Mouse (Mus musculus) liver, embryonic 11.5 days (tissue): Measurements from ENCODE around the gene Camkk2. TPM values are rescaled to one million over a fixed set of nuclear protein-coding genes. Genes with fewer than 3 reads are reported as not detected.

ENCODE experiments used
- ATAC-seq: fragments of 200-750 bp; cut with Nextera tagmentation; replicated peaks from 2 replicates; pipeline ENCODE4 v1.8.0; 2017; ENCODE audit warnings: moderate number of reproducible peaks, mild to moderate bottlenecking, moderate TSS enrichment, moderate library complexity; ENCODE audit not compliant: low FRiP score
- DNase-seq: peaks from one replicate; pipeline ENCODE4 v3.0.0-alpha.2; 2017; ENCODE audit warnings: low spot score
- H3K27ac ChIP-seq: fragments of 300-500 bp; sonication (generic); 2 replicates; pipeline ENCODE4 v1.5.1; 2014; ENCODE audit warnings: mild to moderate bottlenecking, low read depth, low read length, control low read depth
- H3K27me3 ChIP-seq: fragments of 300-500 bp; sonication (generic); replicated peaks from 2 replicates; pipeline ENCODE4 v1.6.1; 2014; ENCODE audit warnings: low read length, mixed read lengths; ENCODE audit not compliant: control insufficient read depth, insufficient read depth
- H3K36me3 ChIP-seq: fragments of 300-500 bp; sonication (generic); 2 replicates; pipeline ENCODE4 v1.6.1; 2014; ENCODE audit warnings: mild to moderate bottlenecking, low read length, moderate library complexity, mixed read lengths; ENCODE audit not compliant: control insufficient read depth, insufficient read depth
- H3K4me1 ChIP-seq: fragments of 300-500 bp; sonication (generic); replicated peaks from 2 replicates; pipeline ENCODE4 v1.6.1; 2014; ENCODE audit warnings: low read length, mixed read lengths; ENCODE audit not compliant: control insufficient read depth, insufficient read depth
- H3K4me2 ChIP-seq: fragments of 300-500 bp; sonication (generic); 2 replicates; pipeline ENCODE4 v1.6.1; 2014; ENCODE audit warnings: mild to moderate bottlenecking, control low read depth, moderate library complexity
- H3K4me3 ChIP-seq: fragments of 300-500 bp; sonication (generic); 2 replicates; pipeline ENCODE4 v1.5.1; 2014; ENCODE audit warnings: low read depth, low read length, control low read depth
- H3K9ac ChIP-seq: fragments of 300-500 bp; sonication (generic); 2 replicates; pipeline ENCODE4 v1.6.1; 2014; ENCODE audit warnings: low read depth, low read length, control low read depth
- H3K9me3 ChIP-seq: fragments of 300-500 bp; sonication (generic); 2 replicates; pipeline ENCODE4 v1.6.1; 2016; ENCODE audit warnings: low read length, inconsistent platforms, mixed read lengths; ENCODE audit not compliant: control insufficient read depth
- WGBS: fragments of 180-500 bp; shearing (Covaris S2); extraction: QIAGEN DNeasy Blood & Tissue Kit; methylation state at CpG from one replicate; pipeline ENCODE4 v1.1.7; 2014; 5-methylcytosine and 5-hydroxymethylcytosine counted together
- polyA plus RNA-seq: library from polyadenylated mRNA; unstranded; fragments of >200 nt; fragmentation: Nextera tagmentation; extraction: Ambion mirVana; gene quantifications from 2 replicates; pipeline ENCODE4 v1.2.1, GENCODE M21; 2014

Camkk2 gene
- polyA plus RNA-seq, 1 experiment from 2014 or later: 15.5 TPM

- WGBS: 78% methylated on average over 4 of the region's 4 CpGs
- peaks cover 34% of the 10 kb centered on the region for H3K4me1 ChIP-seq
Measured at GRCm38 (mm10) chr5:122704571-122704970, 74.6 kb downstream of the Camkk2 start.

GRCm38 (mm10) chr5:122703574-122703973 is 75.6 kb downstream of the Camkk2 start:
- Histone ChIP-seq H3K4me3 (no peak overlapping the region), H3K9me3 (no peaks in the 10 kb centered on the region), H3K27me3 (no peaks in the 10 kb centered on the region), H3K4me1 (peaks cover 37% of the 10 kb centered on the region), H3K27ac (no peak overlapping the region), H3K36me3 (no peaks in the 10 kb centered on the region), H3K4me2 (no peak overlapping the region), H3K9ac (no peak overlapping the region)
- 63% methylated on average over 2 of the region's 2 CpGs for WGBS
- no peak for ATAC-seq
- no peak for DNase-seq

More at GRCm38 (mm10) chr5:122704571-122704970, 74.6 kb downstream of the Camkk2 start:
- no peak overlapping the region for H3K27ac ChIP-seq
- H3K4me3 ChIP-seq: no peak overlapping the region
- no peaks in the 10 kb centered on the region for H3K36me3 ChIP-seq
- no peak overlapping the region for H3K9ac ChIP-seq
- H3K4me2 ChIP-seq: no peak overlapping the region
- H3K27me3 ChIP-seq: no peaks in the 10 kb centered on the region
- H3K9me3 ChIP-seq: no peaks in the 10 kb centered on the region
- ATAC-seq: no peak
- DNase-seq: no peak

- Histone ChIP-seq H3K4me3 (no peak overlapping the region), H3K27me3 (no peaks in the 10 kb centered on the region), H3K9ac (no peak overlapping the region), H3K36me3 (no peaks in the 10 kb centered on the region), H3K9me3 (no peaks in the 10 kb centered on the region), H3K27ac (no peak overlapping the region), H3K4me2 (no peak overlapping the region), H3K4me1 (peaks cover 41% of the 10 kb centered on the region)
- WGBS: 75% methylated on average over 6 of the region's 6 CpGs
- DNase-seq: no peak
- ATAC-seq: no peak
Measured at GRCm38 (mm10) chr5:122702156-122702555, 77.1 kb downstream of the Camkk2 start.

- WGBS: 30% methylated on average over 5 of the region's 5 CpGs
- no peak overlapping the region for H3K4me3 ChIP-seq
- H3K9ac ChIP-seq: no peak overlapping the region
- peak overlapping the region; percentile 30; the same call in 1 of the 2 replicates for H3K27ac ChIP-seq
- peak overlapping the region; percentile 4; the same call in 1 of the 2 replicates for H3K4me2 ChIP-seq
- peaks cover 37% of the 10 kb centered on the region for H3K4me1 ChIP-seq
- DNase-seq (no peak), ATAC-seq (peak; percentile 74)
- H3K9me3 ChIP-seq: no peaks in the 10 kb centered on the region
- H3K36me3 ChIP-seq: no peaks in the 10 kb centered on the region
- H3K27me3 ChIP-seq: no peaks in the 10 kb centered on the region
Measured at GRCm38 (mm10) chr5:122700837-122701212, 78.4 kb downstream of the Camkk2 start.

- Histone ChIP-seq H3K36me3 (no peaks in the 10 kb centered on the region), H3K9ac (no peak overlapping the region), H3K9me3 (no peaks in the 10 kb centered on the region), H3K4me2 (peak overlapping the region; percentile 4; the same call in 1 of the 2 replicates), H3K27ac (peak overlapping the region; percentile 30; the same call in 1 of the 2 replicates), H3K27me3 (no peaks in the 10 kb centered on the region), H3K4me3 (no peak overlapping the region), H3K4me1 (peaks cover 37% of the 10 kb centered on the region)
- WGBS: 66% methylated on average over 12 of the region's 12 CpGs
- peak; percentile 53 for ATAC-seq
- DNase-seq: no peak
Measured at GRCm38 (mm10) chr5:122700109-122700836, 78.9 kb downstream of the Camkk2 start.

- H3K4me1 ChIP-seq: peaks cover 35% of the 10 kb centered on the region
- no peak overlapping the region for H3K4me3 ChIP-seq
- H3K27ac ChIP-seq: no peak overlapping the region
- no peaks in the 10 kb centered on the region for H3K36me3 ChIP-seq
- no peak for DNase-seq
- no peaks in the 10 kb centered on the region for H3K27me3 ChIP-seq
- 57% methylated on average over 9 of the region's 9 CpGs for WGBS
- no peak for ATAC-seq
- H3K9me3 ChIP-seq: no peaks in the 10 kb centered on the region
- peak overlapping the region; percentile 25 for H3K4me2 ChIP-seq
- no peak overlapping the region for H3K9ac ChIP-seq
Measured at GRCm38 (mm10) chr5:122698701-122699060, 80.5 kb downstream of the Camkk2 start.

GRCm38 (mm10) chr5:122698041-122698700 is 81.0 kb downstream of the Camkk2 start:
- Histone ChIP-seq H3K4me3 (no peak overlapping the region), H3K4me1 (peaks cover 31% of the 10 kb centered on the region), H3K9me3 (no peaks in the 10 kb centered on the region), H3K9ac (no peak overlapping the region), H3K27me3 (no peaks in the 10 kb centered on the region), H3K36me3 (no peaks in the 10 kb centered on the region), H3K27ac (no peak overlapping the region), H3K4me2 (peak overlapping the region; percentile 25)
- WGBS: 52% methylated on average over 10 of the region's 10 CpGs
- no peak for DNase-seq
- ATAC-seq: no peak

- H3K4me2 ChIP-seq: no peak overlapping the region
- H3K36me3 ChIP-seq: no peaks in the 10 kb centered on the region
- H3K27me3 ChIP-seq: no peaks in the 10 kb centered on the region
- H3K27ac ChIP-seq: no peak overlapping the region
- ATAC-seq: no peak
- H3K4me3 ChIP-seq: no peak overlapping the region
- H3K9ac ChIP-seq: no peak overlapping the region
- H3K4me1 ChIP-seq: peaks cover 24% of the 10 kb centered on the region
- WGBS: 83% methylated on average over 8 of the region's 8 CpGs
- DNase-seq: no peak
- H3K9me3 ChIP-seq: no peaks in the 10 kb centered on the region
Measured at GRCm38 (mm10) chr5:122695516-122695915, 83.7 kb downstream of the Camkk2 start.
